Mouse (Mus musculus): Measurements from ENCODE around the gene Olfr223. TPM values are rescaled to one million over a fixed set of nuclear protein-coding genes. Genes with fewer than 3 reads are reported as not detected.
A peak's percentile ranks its signal among the peaks of the same experiment; 100 is the strongest.
"Not testable (repeated sequence)": the region's sequence is repeated elsewhere in the genome, so short reads cannot be mapped to it uniquely, and the experiment has no call there.

The Olfr223 gene
- polyA plus RNA-seq, 1 experiment, result not detected

DNA sequence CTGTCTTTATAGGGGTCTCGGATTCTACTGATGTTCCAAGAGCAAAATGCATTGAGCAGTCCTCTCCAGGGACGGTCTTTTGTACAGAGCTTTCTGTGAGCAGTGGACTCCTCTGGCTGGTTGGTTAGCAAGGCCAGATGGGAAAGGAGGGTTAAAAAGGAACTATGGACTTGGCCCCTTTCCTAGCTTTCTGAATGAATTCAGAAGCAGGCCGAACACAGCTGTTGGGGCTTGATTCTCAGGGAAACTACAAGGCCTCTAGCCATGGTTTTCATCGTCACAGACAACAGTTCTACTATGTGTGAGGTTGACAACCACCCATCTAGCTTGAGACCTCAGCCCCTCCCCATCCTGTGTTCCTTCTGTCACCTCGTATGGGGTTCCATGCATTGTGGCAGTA is 36.8 kb upstream of the Olfr223 start:
- H3K9me3 ChIP-seq (replicated peaks; ENCODE audit: control insufficient read depth, insufficient read depth, low read length, poor library complexity, severe bottlenecking), result no peaks in the 10 kb centered on the region
- no peaks in the 10 kb centered on the region for H3K36me3 ChIP-seq (ENCODE audit: control insufficient read depth, insufficient read depth, low read length, poor library complexity, severe bottlenecking)
- no peak overlapping the region for H3K27ac ChIP-seq (ENCODE audit: insufficient read depth, low read length)
- no peak overlapping the region for H3K4me3 ChIP-seq (ENCODE audit: low read depth, low read length)
- no peaks in the 10 kb centered on the region for H3K27me3 ChIP-seq (ENCODE audit: control insufficient read depth, insufficient read depth, low read length, poor library complexity, severe bottlenecking)
- no peak overlapping the region for H3K9ac ChIP-seq (ENCODE audit: low read depth, poor library complexity, severe bottlenecking)
- H3K4me1 ChIP-seq (ENCODE audit: control insufficient read depth, insufficient read depth, low read length), result no peaks in the 10 kb centered on the region
- TF ChIP-seq EP300 (IDR thresholded peaks at IDR 0.05; ENCODE audit: insufficient read depth, low read depth, low read length) (no peak), CTCF (IDR thresholded peaks at IDR 0.05; ENCODE audit: low read depth, low read length) (no peak), POLR2A (IDR thresholded peaks at IDR 0.05; ENCODE audit: insufficient read depth, low read length) (no peak)

DNA sequence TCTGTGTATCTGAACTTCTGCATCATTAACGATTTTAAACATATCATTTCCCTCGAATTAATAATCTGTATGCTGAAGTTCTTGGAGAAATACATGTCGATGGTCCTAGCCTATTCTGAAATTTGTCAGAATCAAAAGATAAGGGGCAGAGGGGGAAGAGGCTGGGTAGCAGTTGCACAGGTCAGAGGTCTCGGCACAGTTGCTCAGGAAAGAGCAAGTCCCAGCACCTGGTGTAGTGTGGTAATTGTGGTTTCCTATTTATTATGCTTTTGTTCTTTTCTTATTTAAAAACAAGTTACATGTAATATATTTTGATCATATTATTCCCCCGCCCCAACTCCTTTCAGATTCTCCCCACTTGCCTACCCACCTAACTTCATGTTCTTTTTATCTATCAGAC is 35.1 kb upstream of the Olfr223 start:
- Histone ChIP-seq H3K4me1 (ENCODE audit: control insufficient read depth, insufficient read depth, low read length) (no peaks in the 10 kb centered on the region), H3K4me3 (ENCODE audit: low read depth, low read length) (no peak overlapping the region), H3K27ac (ENCODE audit: insufficient read depth, low read length) (no peak overlapping the region), H3K27me3 (ENCODE audit: control insufficient read depth, insufficient read depth, low read length, poor library complexity, severe bottlenecking) (no peaks in the 10 kb centered on the region), H3K9me3 (replicated peaks; ENCODE audit: control insufficient read depth, insufficient read depth, low read length, poor library complexity, severe bottlenecking) (no peaks in the 10 kb centered on the region), H3K9ac (ENCODE audit: low read depth, poor library complexity, severe bottlenecking) (no peak overlapping the region), H3K36me3 (ENCODE audit: control insufficient read depth, insufficient read depth, low read length, poor library complexity, severe bottlenecking) (no peaks in the 10 kb centered on the region)
- no peak for TF ChIP-seq POLR2A (IDR thresholded peaks at IDR 0.05; ENCODE audit: insufficient read depth, low read length)
- TF ChIP-seq CTCF (IDR thresholded peaks at IDR 0.05; ENCODE audit: low read depth, low read length), result no peak
- no peak for TF ChIP-seq EP300 (IDR thresholded peaks at IDR 0.05; ENCODE audit: insufficient read depth, low read depth, low read length)

GRCm38 (mm10) chr11:59626192-59626591 is 33.1 kb upstream of the Olfr223 start:
- TF ChIP-seq CTCF (IDR thresholded peaks at IDR 0.05; ENCODE audit: low read depth, low read length) (no peak), EP300 (IDR thresholded peaks at IDR 0.05; ENCODE audit: insufficient read depth, low read depth, low read length) (no peak), POLR2A (IDR thresholded peaks at IDR 0.05; ENCODE audit: insufficient read depth, low read length) (no peak)
- Histone ChIP-seq H3K36me3 (ENCODE audit: control insufficient read depth, insufficient read depth, low read length, poor library complexity, severe bottlenecking) (no peaks in the 10 kb centered on the region), H3K4me1 (ENCODE audit: control insufficient read depth, insufficient read depth, low read length) (no peaks in the 10 kb centered on the region), H3K27ac (ENCODE audit: insufficient read depth, low read length) (no peak overlapping the region), H3K9me3 (replicated peaks; ENCODE audit: control insufficient read depth, insufficient read depth, low read length, poor library complexity, severe bottlenecking) (no peaks in the 10 kb centered on the region), H3K27me3 (ENCODE audit: control insufficient read depth, insufficient read depth, low read length, poor library complexity, severe bottlenecking) (no peaks in the 10 kb centered on the region), H3K9ac (ENCODE audit: low read depth, poor library complexity, severe bottlenecking) (no peak overlapping the region), H3K4me3 (ENCODE audit: low read depth, low read length) (no peak overlapping the region)

- H3K36me3 ChIP-seq (ENCODE audit: control insufficient read depth, insufficient read depth, low read length, poor library complexity, severe bottlenecking), result no peaks in the 10 kb centered on the region
- H3K9ac ChIP-seq (ENCODE audit: low read depth, poor library complexity, severe bottlenecking), result no peak overlapping the region
- TF ChIP-seq POLR2A (IDR thresholded peaks at IDR 0.05; ENCODE audit: insufficient read depth, low read length), result no peak
- TF ChIP-seq CTCF (IDR thresholded peaks at IDR 0.05; ENCODE audit: low read depth, low read length), result peak; percentile 63
- H3K4me1 ChIP-seq (ENCODE audit: control insufficient read depth, insufficient read depth, low read length), result no peaks in the 10 kb centered on the region
- no peaks in the 10 kb centered on the region for H3K27me3 ChIP-seq (ENCODE audit: control insufficient read depth, insufficient read depth, low read length, poor library complexity, severe bottlenecking)
- H3K9me3 ChIP-seq (replicated peaks; ENCODE audit: control insufficient read depth, insufficient read depth, low read length, poor library complexity, severe bottlenecking), result no peaks in the 10 kb centered on the region
- no peak overlapping the region for H3K4me3 ChIP-seq (ENCODE audit: low read depth, low read length)
- no peak overlapping the region for H3K27ac ChIP-seq (ENCODE audit: insufficient read depth, low read length)
Observed at GRCm38 (mm10) chr11:59624017-59624630, 31.0 kb upstream of the Olfr223 start.

GRCm38 (mm10) chr11:59622214-59622613 is 29.1 kb upstream of the Olfr223 start:
- Histone ChIP-seq H3K27ac (ENCODE audit: insufficient read depth, low read length) (no peak overlapping the region), H3K27me3 (ENCODE audit: control insufficient read depth, insufficient read depth, low read length, poor library complexity, severe bottlenecking) (no peaks in the 10 kb centered on the region), H3K9me3 (replicated peaks; ENCODE audit: control insufficient read depth, insufficient read depth, low read length, poor library complexity, severe bottlenecking) (no peaks in the 10 kb centered on the region), H3K4me3 (ENCODE audit: low read depth, low read length) (no peak overlapping the region), H3K9ac (ENCODE audit: low read depth, poor library complexity, severe bottlenecking) (no peak overlapping the region), H3K36me3 (ENCODE audit: control insufficient read depth, insufficient read depth, low read length, poor library complexity, severe bottlenecking) (no peaks in the 10 kb centered on the region), H3K4me1 (ENCODE audit: control insufficient read depth, insufficient read depth, low read length) (no peaks in the 10 kb centered on the region)
- TF ChIP-seq POLR2A (IDR thresholded peaks at IDR 0.05; ENCODE audit: insufficient read depth, low read length) (no peak), EP300 (IDR thresholded peaks at IDR 0.05; ENCODE audit: insufficient read depth, low read depth, low read length) (no peak), CTCF (IDR thresholded peaks at IDR 0.05; ENCODE audit: low read depth, low read length) (no peak)

DNA sequence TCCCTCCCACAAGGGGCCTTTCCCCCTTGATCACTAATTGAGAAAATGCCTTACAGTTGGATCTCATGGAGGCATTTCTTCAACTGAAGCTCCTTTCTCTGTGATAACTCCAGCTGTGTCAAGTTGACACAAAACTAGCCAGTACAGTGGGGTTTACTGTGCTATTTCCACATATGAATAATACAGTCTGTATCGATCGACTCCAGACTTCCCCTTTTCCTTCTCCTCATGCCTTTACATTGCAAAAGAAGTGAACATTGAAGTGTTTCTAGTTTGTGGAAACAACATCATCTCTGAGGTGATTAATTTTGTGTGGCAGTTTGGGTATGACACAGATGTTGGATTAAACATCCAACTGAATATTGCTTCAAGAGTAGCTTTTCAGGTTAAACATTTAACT is 23.9 kb upstream of the Olfr223 start:
- H3K27ac ChIP-seq (ENCODE audit: insufficient read depth, low read length); H3K4me3 ChIP-seq (ENCODE audit: low read depth, low read length); H3K27me3 ChIP-seq (ENCODE audit: control insufficient read depth, insufficient read depth, low read length, poor library complexity, severe bottlenecking); H3K9me3 ChIP-seq (replicated peaks; ENCODE audit: control insufficient read depth, insufficient read depth, low read length, poor library complexity, severe bottlenecking); H3K4me1 ChIP-seq (ENCODE audit: control insufficient read depth, insufficient read depth, low read length); H3K36me3 ChIP-seq (ENCODE audit: control insufficient read depth, insufficient read depth, low read length, poor library complexity, severe bottlenecking); H3K9ac ChIP-seq (ENCODE audit: low read depth, poor library complexity, severe bottlenecking): not testable (repeated sequence)
